Mouse (Mus musculus) Muller cell, postnatal 12 days (primary cell): ENCODE measurements around the gene Tmem208.

ENCODE experiments used
- DNase-seq: peaks from one replicate; pipeline ENCODE4 v3.0.0-alpha.2; 2015; ENCODE audit errors: inconsistent ontology term

The Tmem208 gene

GRCm38 (mm10) chr8:105353583-105354135 is 27.5 kb downstream of the Tmem208 start:
- DNase-seq: no peak

GRCm38 (mm10) chr8:105354549-105354948 is 28.4 kb downstream of the Tmem208 start:
- DNase-seq: no peak

- DNase-seq: no peak
Measured at GRCm38 (mm10) chr8:105355179-105356024, 29.2 kb downstream of the Tmem208 start.

GRCm38 (mm10) chr8:105356681-105357080 is 30.5 kb downstream of the Tmem208 start:
- no peak for DNase-seq

- DNase-seq: no peak
Measured at GRCm38 (mm10) chr8:105359208-105359607, 33.1 kb downstream of the Tmem208 start.

GRCm38 (mm10) chr8:105359646-105360045 is 33.5 kb downstream of the Tmem208 start:
- peak; percentile 49 for DNase-seq

- no peak for DNase-seq
Measured at GRCm38 (mm10) chr8:105361751-105362702, 35.9 kb downstream of the Tmem208 start.

GRCm38 (mm10) chr8:105367107-105367506 is 41.0 kb downstream of the Tmem208 start:
- no peak for DNase-seq

GRCm38 (mm10) chr8:105372473-105372872 is 46.3 kb downstream of the Tmem208 start:
- peak; percentile 85 for DNase-seq

GRCm38 (mm10) chr8:105373032-105373431 is 46.9 kb downstream of the Tmem208 start, which contains the start of gene Plekhg4:
Plekhg4 (plus strand) TSS chr8:105373274.
- no peak for DNase-seq

- no peak for DNase-seq
Measured at GRCm38 (mm10) chr8:105374513-105374966, 48.4 kb downstream of the Tmem208 start.

GRCm38 (mm10) chr8:105378673-105379072 is 52.5 kb downstream of the Tmem208 start:
- DNase-seq: peak; percentile 71

GRCm38 (mm10) chr8:105380308-105380707 is 54.2 kb downstream of the Tmem208 start:
- DNase-seq: no peak

GRCm38 (mm10) chr8:105384070-105384469 is 57.9 kb downstream of the Tmem208 start:
- DNase-seq: no peak
